Mouse (Mus musculus) layer of hippocampus, adult 8-10 months (tissue): ENCODE measurements at regions not wholly inside any gene's neighbourhood (a gene's known extent, or its start where the extent isn't known, plus 50 kb on each side); places are given as distances from the start of the nearest gene placed in this dataset.

Experiments used
- DNase-seq, 2 experiments: peaks; one replicate each; pipeline ENCODE4 v3.0.0; 2022; ENCODE audit warnings: low spot score in 2 of 2

DNA sequence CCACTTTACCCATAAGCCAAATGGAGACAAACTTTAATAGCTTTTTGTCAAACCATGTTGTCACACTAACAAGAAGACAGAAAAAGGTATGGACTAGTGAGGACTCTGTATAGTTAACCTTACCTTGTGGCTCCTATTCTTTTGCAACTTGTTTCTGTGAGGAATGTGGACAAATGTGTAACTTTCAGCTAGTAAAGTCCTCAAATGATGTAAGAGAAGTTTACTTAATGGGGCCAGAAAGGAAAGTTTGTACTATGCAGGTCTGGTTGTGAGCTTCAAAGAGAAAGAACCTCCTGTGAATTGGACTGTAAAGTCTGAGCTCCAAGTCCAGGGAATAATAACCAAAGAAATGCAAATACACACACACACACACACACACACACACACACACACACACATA is 356.7 kb upstream of the Atxn7l3b start:
- no peak for DNase-seq

- DNase-seq = peak; percentile 20 to 28
Measured at GRCm38 (mm10) chr10:113240766-113241372, 312.1 kb upstream of the Atxn7l3b start.
